Mouse (Mus musculus) C3H10T1/2 (cell line): ENCODE measurements around the gene Olfr814. TPM values are rescaled to one million over a fixed set of nuclear protein-coding genes. Genes with fewer than 3 reads are reported as not detected.

Source experiments
- polyA plus RNA-seq, 2 experiments: library from polyadenylated mRNA; unstranded; fragments of >200 nt; fragmentation: generic; extraction: Trizol; gene quantifications; one replicate each; pipeline ENCODE4 v1.2.1; 2012; ENCODE audit warnings: missing spikeins in 2 of 2

Gene Olfr814
- not detected for polyA plus RNA-seq

GRCm38 (mm10) chr10:129879751-129880150, at the start of gene Olfr814:
Gene Olfr814 (minus strand): TSS chr10:129879851.

GRCm38 (mm10) chr10:129915497-129915896, 35.8 kb upstream of the Olfr814 start, which contains the start of gene Olfr816:
Gene Olfr816 (minus strand): TSS chr10:129915597.

GRCm38 (mm10) chr10:129905767-129906166, 26.1 kb upstream of the Olfr814 start, which contains the start of gene Olfr815:
Gene Olfr815 (minus strand): TSS chr10:129905867.

GRCm38 (mm10) chr10:129855067-129855466, 24.6 kb downstream of the Olfr814 start, which contains the start of gene Olfr813:
Gene Olfr813 (plus strand): TSS chr10:129855367.

GRCm38 (mm10) chr10:129845994-129846393, 33.7 kb downstream of the Olfr814 start, which contains the start of gene Olfr812:
Gene Olfr812 (minus strand): TSS chr10:129846094.

Other genes with a start within 250 kb of the Olfr814 start
- gene Olfr799, start 242.4 kb downstream of the Olfr814 start, polyA plus RNA-seq: not detected
- gene Olfr800, start 222.2 kb downstream of the Olfr814 start, polyA plus RNA-seq: not detected
- gene Olfr801, start 206.0 kb downstream of the Olfr814 start, polyA plus RNA-seq: not detected
- not detected for gene Olfr802, start 191.7 kb downstream of the Olfr814 start, polyA plus RNA-seq
- not detected for gene Olfr803, start 185.6 kb downstream of the Olfr814 start, polyA plus RNA-seq
- gene Olfr804, start 176.6 kb downstream of the Olfr814 start, polyA plus RNA-seq: not detected
- not detected for gene Olfr805, start 150.5 kb downstream of the Olfr814 start, polyA plus RNA-seq
- not detected for gene Olfr806, start 137.9 kb downstream of the Olfr814 start, polyA plus RNA-seq
- gene Olfr807, start 122.1 kb downstream of the Olfr814 start, polyA plus RNA-seq: not detected
- gene Olfr808, start 114.4 kb downstream of the Olfr814 start, polyA plus RNA-seq: not detected
- not detected for gene Olfr809, start 105.2 kb downstream of the Olfr814 start, polyA plus RNA-seq
- gene Olfr810, start 84.9 kb downstream of the Olfr814 start, polyA plus RNA-seq: not detected
- gene Olfr811, start 75.5 kb downstream of the Olfr814 start, polyA plus RNA-seq: not detected
- gene Olfr812, start 33.8 kb downstream of the Olfr814 start, polyA plus RNA-seq: not detected
- gene Olfr813, start 24.5 kb downstream of the Olfr814 start, polyA plus RNA-seq: not detected
- not detected for gene Olfr815, start 26.0 kb upstream of the Olfr814 start, polyA plus RNA-seq
- not detected for gene Olfr816, start 35.7 kb upstream of the Olfr814 start, polyA plus RNA-seq
- gene Olfr818, start 69.2 kb upstream of the Olfr814 start, polyA plus RNA-seq: not detected
- not detected for gene Olfr819, start 87.4 kb upstream of the Olfr814 start, polyA plus RNA-seq
- not detected for gene Olfr247, start 96.3 kb upstream of the Olfr814 start, polyA plus RNA-seq
- not detected for gene Gm10310, start 105.2 kb upstream of the Olfr814 start, polyA plus RNA-seq
- not detected for gene Olfr820, start 132.8 kb upstream of the Olfr814 start, polyA plus RNA-seq
- gene Olfr821, start 150.5 kb upstream of the Olfr814 start, polyA plus RNA-seq: not detected
- gene Olfr822, start 191.4 kb upstream of the Olfr814 start, polyA plus RNA-seq: not detected
- not detected for gene Olfr823, start 235.5 kb upstream of the Olfr814 start, polyA plus RNA-seq